Comparison of ENCODE assay signal across 8 mouse cellular contexts in the genomic region with DNA sequence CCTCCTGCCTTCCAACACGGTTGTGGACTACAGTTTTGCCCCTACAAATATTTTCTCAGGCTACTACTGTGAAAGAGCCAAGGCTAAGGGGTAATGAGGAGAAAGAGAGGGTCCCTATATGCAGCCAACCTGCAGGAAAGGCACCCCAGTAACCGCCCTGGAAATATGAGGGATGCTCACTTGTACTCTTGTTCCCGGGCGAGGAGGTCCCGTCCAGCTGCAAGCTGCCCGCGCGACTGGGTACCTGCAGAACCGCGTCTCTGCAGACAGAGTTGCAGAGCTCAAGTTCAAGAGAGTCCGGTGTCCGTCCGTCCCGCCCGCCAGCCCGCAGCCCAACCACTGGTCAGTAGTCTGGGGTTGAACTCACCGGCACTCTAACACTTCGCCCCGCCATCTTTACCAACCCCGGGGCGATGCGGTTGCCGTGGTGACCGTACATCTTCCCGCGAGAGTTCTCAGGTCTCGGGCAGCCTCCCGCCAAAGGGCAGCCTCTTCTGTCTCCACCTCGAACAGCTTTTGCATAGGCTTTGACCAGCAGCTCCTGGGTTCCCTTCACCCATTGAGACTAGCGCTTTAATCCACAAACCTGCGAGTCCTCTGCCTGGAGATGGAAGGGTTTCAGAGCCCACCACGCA. TPM values are rescaled to one million over a fixed set of nuclear protein-coding genes. Genes with fewer than 3 reads are reported as not detected.
A peak's percentile ranks its signal among the peaks of the same experiment; 100 is the strongest.
DNase-seq lines count a peak whose midpoint lies in the region; ATAC-seq and TF ChIP-seq lines count a peak whose summit lies in the region.

No protein-coding gene starts in this region.

- H3K4me2 ChIP-seq in forebrain, postnatal 0 days (ENCODE audit: low read depth): peak overlapping the region; percentile 83
- peak overlapping the region; percentile 86 for H3K4me2 ChIP-seq in lung, embryonic 16.5 days (ENCODE audit: low read depth, low read length)

- no peak for TF ChIP-seq CTCF in G1E (IDR thresholded peaks at IDR 0.05; ENCODE audit: low read depth, low read length)
- no peak for TF ChIP-seq CTCF in forebrain, postnatal 0 days (IDR thresholded peaks at IDR 0.05; ENCODE audit: low read depth)

- peak; percentile 78 for ATAC-seq in G1E (ENCODE audit: extremely low read depth, insufficient number of reproducible peaks, low FRiP score, poor library complexity, severe bottlenecking)
- peak; percentile 98 for ATAC-seq in forebrain, postnatal 0 days
- peak; percentile 98 for ATAC-seq in hematopoietic stem cell, adult 5-6 weeks (replicated peaks in 1 of 2; ENCODE audit: insufficient read depth in 1 of 2, low FRiP score in 2 of 2, low TSS enrichment in 1 of 2, low read depth in 1 of 2, poor library complexity in 2 of 2, severe bottlenecking in 2 of 2)
- peak; percentile 98 for ATAC-seq in lung, embryonic 16.5 days (ENCODE audit: low read depth)

- no peaks in the 10 kb centered on the region for H3K27me3 ChIP-seq in G1E (ENCODE audit: insufficient read depth, low read length)
- no peaks in the 10 kb centered on the region for H3K27me3 ChIP-seq in forebrain, postnatal 0 days (ENCODE audit: insufficient read depth, low read length)
- no peaks in the 10 kb centered on the region for H3K27me3 ChIP-seq in lung, embryonic 16.5 days (ENCODE audit: control insufficient read depth, insufficient read depth, low read depth, low read length)

- peak overlapping the region; percentile 58 for H3K9ac ChIP-seq in forebrain, postnatal 0 days
- peak overlapping the region; percentile 69 for H3K9ac ChIP-seq in lung, embryonic 16.5 days (ENCODE audit: low read length)

- H3K27ac ChIP-seq in forebrain, postnatal 0 days (ENCODE audit: low read depth, low read length): peak overlapping the region; percentile 83
- peak overlapping the region; percentile 41 for H3K27ac ChIP-seq in lung, embryonic 16.5 days (ENCODE audit: low read length)

- H3K4me3 ChIP-seq in G1E (ENCODE audit: low read depth, low read length): peak overlapping the region; percentile 89
- peak overlapping the region; percentile 67 for H3K4me3 ChIP-seq in forebrain, postnatal 0 days (ENCODE audit: low read depth, low read length)
- H3K4me3 ChIP-seq in lung, embryonic 16.5 days (ENCODE audit: low read length): peak overlapping the region; percentile 77

- no peaks in the 10 kb centered on the region for H3K9me3 ChIP-seq in G1E (replicated peaks)
- H3K9me3 ChIP-seq in forebrain, postnatal 0 days (ENCODE audit: low read length): no peaks in the 10 kb centered on the region
- H3K9me3 ChIP-seq in lung, embryonic 16.5 days (ENCODE audit: control insufficient read depth, low read length): no peaks in the 10 kb centered on the region

- 2% methylated on average over 32 of the region's 32 CpGs for WGBS in forebrain, postnatal 0 days
- WGBS in lung, embryonic 16.5 days: under 1% methylated on average over 32 of the region's 32 CpGs

- H3K4me1 ChIP-seq in G1E (ENCODE audit: insufficient read depth, low read depth, low read length): peaks cover 49% of the 10 kb centered on the region
- H3K4me1 ChIP-seq in forebrain, postnatal 0 days (ENCODE audit: insufficient read depth): peaks cover 15% of the 10 kb centered on the region; the same call in 1 of the 2 replicates
- H3K4me1 ChIP-seq in lung, embryonic 16.5 days (replicated peaks; ENCODE audit: control insufficient read depth, insufficient read depth, low read length): peaks cover 7% of the 10 kb centered on the region

- peak; percentile 82 for DNase-seq in G1E (ENCODE audit: low spot score)
- peak; percentile 89 to 92 for DNase-seq in cerebellum, adult 18-20 months
- peak; percentile 90 for DNase-seq in forebrain, postnatal 0 days
- DNase-seq in layer of hippocampus, adult 9-10 months (ENCODE audit: low spot score): peak; percentile 55
- peak; percentile 90 for DNase-seq in ovary, postnatal 10 days (ENCODE audit: low spot score)
- peak; percentile 86 to 88 for DNase-seq in thymus, postnatal 10 days (ENCODE audit: low spot score in 2 of 2)

- H3K36me3 ChIP-seq in G1E (replicated peaks): peaks cover 13% of the 10 kb centered on the region
- H3K36me3 ChIP-seq in forebrain, postnatal 0 days (ENCODE audit: insufficient read depth): no peaks in the 10 kb centered on the region
- no peaks in the 10 kb centered on the region; the same call in 1 of the 2 replicates for H3K36me3 ChIP-seq in lung, embryonic 16.5 days (ENCODE audit: control insufficient read depth, insufficient read depth, low read length)

RNA-seq across cellular contexts. Expression of a gene that starts 0.3 kb away (rescaled TPM):
- total RNA-seq in G1E (2014; fragmentation: Nextera tagmentation) (157 and 164 TPM in 2 replicates), G1E (2017) (86.8 and 124 TPM in 2 replicates)
- 24.6 and 31.0 TPM in 2 replicates for polyA plus RNA-seq in G1E (2012)
- total RNA-seq in forebrain, postnatal 0 days (2014; rRNA removed): 19.2 and 33.8 TPM in 2 replicates
- polyA plus RNA-seq in forebrain, postnatal 0 days (2015; fragmentation: Nextera tagmentation; extraction: Ambion mirVana): 19.8 and 29.3 TPM in 2 replicates
- total RNA-seq in hematopoietic stem cell, adult 5-6 weeks (2017): 45.7 and 71.1 TPM in 2 replicates
- polyA plus RNA-seq in lung, embryonic 16.5 days (2015; fragmentation: Nextera tagmentation; extraction: Ambion mirVana): 23.5 and 26.5 TPM in 2 replicates

RNA-seq across cellular contexts. Expression of a gene that starts 40.4 kb away (rescaled TPM):
- 145 and 161 TPM in 2 replicates for total RNA-seq in G1E (2014; fragmentation: Nextera tagmentation)
- 25.8 and 29.2 TPM in 2 replicates for total RNA-seq in G1E (2017)
- polyA plus RNA-seq in G1E (2012): 31.4 and 34.8 TPM in 2 replicates
- total RNA-seq in forebrain, postnatal 0 days (2014; rRNA removed): 29.5 and 44.8 TPM in 2 replicates
- polyA plus RNA-seq in forebrain, postnatal 0 days (2015; fragmentation: Nextera tagmentation; extraction: Ambion mirVana): 7.7 and 10.8 TPM in 2 replicates
- 38.4 and 43.1 TPM in 2 replicates for total RNA-seq in hematopoietic stem cell, adult 5-6 weeks (2017)
- polyA plus RNA-seq in lung, embryonic 16.5 days (2015; fragmentation: Nextera tagmentation; extraction: Ambion mirVana): 8.1 and 8.7 TPM in 2 replicates

RNA-seq across cellular contexts. Expression of a gene that starts 53.9 kb away (rescaled TPM):
- total RNA-seq in G1E (2014; fragmentation: Nextera tagmentation) (138 and 151 TPM in 2 replicates), G1E (2017) (219 and 357 TPM in 2 replicates)
- 24.4 and 33.2 TPM in 2 replicates for polyA plus RNA-seq in G1E (2012)
- 2.0 and 2.8 TPM in 2 replicates for total RNA-seq in forebrain, postnatal 0 days (2014; rRNA removed)
- polyA plus RNA-seq in forebrain, postnatal 0 days (2015; fragmentation: Nextera tagmentation; extraction: Ambion mirVana): 4.8 and 5.6 TPM in 2 replicates
- total RNA-seq in hematopoietic stem cell, adult 5-6 weeks (2017): 65.7 and 134 TPM in 2 replicates
- 24.6 and 31.2 TPM in 2 replicates for polyA plus RNA-seq in lung, embryonic 16.5 days (2015; fragmentation: Nextera tagmentation; extraction: Ambion mirVana)

Comparison
In these comparisons a context has a peak if more than half of its experiments do, and no peak if none do; other contexts are left out.
1. Peak in every context shown above with its lines: DNase-seq, ATAC-seq, H3K4me3 ChIP-seq and H3K27ac ChIP-seq.
2. RNA of a gene that starts 53.9 kb away (total RNA-seq): 138 to 357 TPM in G1E and 65.7 to 134 TPM in hematopoietic stem cell, adult 5-6 weeks; 2.0 to 2.8 TPM in forebrain, postnatal 0 days; every median in the first group is over 10 times any median in the second.